Mouse (Mus musculus): Measurements from ENCODE around the gene Stx18. TPM values are rescaled to one million over a fixed set of nuclear protein-coding genes. Genes with fewer than 3 reads are reported as not detected.

Stx18 gene
- polyA plus RNA-seq, 1 experiment from 2014 or later: 35.8 TPM

DNA sequence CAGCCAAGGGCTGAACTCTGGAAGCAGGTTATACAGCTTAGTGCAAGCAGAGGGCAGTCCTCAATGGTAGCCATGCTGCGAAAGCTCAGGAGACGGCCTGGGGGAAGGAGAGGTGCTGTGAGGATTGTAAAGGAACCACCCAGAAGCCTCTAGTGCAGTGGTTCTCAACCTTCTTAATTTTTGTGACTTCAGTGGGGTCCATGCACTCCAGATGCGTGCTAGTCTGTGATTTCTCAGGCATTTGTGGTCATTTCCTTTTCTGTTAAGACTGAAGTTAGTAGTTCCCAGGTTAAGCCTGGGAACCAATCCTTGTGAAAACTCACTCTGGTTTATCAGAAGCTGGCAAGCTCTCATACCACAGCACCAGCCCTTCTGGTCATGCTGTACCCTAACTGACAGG, 51.6 kb downstream of the Stx18 start:
- no peak overlapping the region for H3K4me2 ChIP-seq (ENCODE audit: low read depth, low read length)
- H3K27me3 ChIP-seq (replicated peaks; ENCODE audit: control insufficient read depth, insufficient read depth, low read length): no peaks in the 10 kb centered on the region
- no peaks in the 10 kb centered on the region for H3K36me3 ChIP-seq (ENCODE audit: control insufficient read depth, insufficient read depth, low read length)
- H3K4me1 ChIP-seq (ENCODE audit: control insufficient read depth, insufficient read depth, low read length): 0 out of 2 replicates have a peak, but pooled peaks cover 4% of the 10 kb centered on the region
- ATAC-seq: no peak
- no peak overlapping the region for H3K4me3 ChIP-seq (ENCODE audit: low read length)
- WGBS: 81% methylated on average over 3 of the region's 3 CpGs
- no peak overlapping the region for H3K9ac ChIP-seq (ENCODE audit: low read depth, low read length)
- no peaks in the 10 kb centered on the region for H3K9me3 ChIP-seq (ENCODE audit: control insufficient read depth, low read length)
- no peak overlapping the region for H3K27ac ChIP-seq (ENCODE audit: low read length)

DNA sequence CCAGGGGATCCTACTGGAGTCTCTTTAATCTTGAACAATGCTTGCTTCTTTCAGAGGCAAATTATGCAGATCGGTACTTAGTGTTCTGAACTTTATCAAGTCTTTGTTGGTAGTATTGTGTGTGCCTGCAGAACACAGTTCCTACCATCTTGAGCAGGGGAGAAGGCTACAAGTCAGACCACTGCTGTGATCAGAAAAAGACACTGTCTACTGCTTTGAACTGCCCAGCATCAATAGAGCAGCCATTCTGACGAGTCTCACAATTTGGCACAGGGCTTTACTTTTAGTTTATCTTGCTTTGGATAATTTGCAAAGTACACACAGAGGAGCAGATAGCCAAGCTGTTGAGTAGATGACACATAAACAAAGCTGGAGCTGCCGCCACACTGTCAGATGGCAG, 52.0 kb downstream of the Stx18 start:
- no peak overlapping the region for H3K4me2 ChIP-seq (ENCODE audit: low read depth, low read length)
- ATAC-seq: no peak
- H3K27ac ChIP-seq (ENCODE audit: low read length): no peak overlapping the region
- H3K36me3 ChIP-seq (ENCODE audit: control insufficient read depth, insufficient read depth, low read length): no peaks in the 10 kb centered on the region
- H3K4me1 ChIP-seq (ENCODE audit: control insufficient read depth, insufficient read depth, low read length): 0 out of 2 replicates have a peak, but pooled peaks cover 2% of the 10 kb centered on the region
- no peaks in the 10 kb centered on the region for H3K9me3 ChIP-seq (ENCODE audit: control insufficient read depth, low read length)
- no peaks in the 10 kb centered on the region for H3K27me3 ChIP-seq (replicated peaks; ENCODE audit: control insufficient read depth, insufficient read depth, low read length)
- 61% methylated on average over 3 of the region's 3 CpGs for WGBS
- no peak overlapping the region for H3K4me3 ChIP-seq (ENCODE audit: low read length)
- no peak overlapping the region for H3K9ac ChIP-seq (ENCODE audit: low read depth, low read length)

DNA sequence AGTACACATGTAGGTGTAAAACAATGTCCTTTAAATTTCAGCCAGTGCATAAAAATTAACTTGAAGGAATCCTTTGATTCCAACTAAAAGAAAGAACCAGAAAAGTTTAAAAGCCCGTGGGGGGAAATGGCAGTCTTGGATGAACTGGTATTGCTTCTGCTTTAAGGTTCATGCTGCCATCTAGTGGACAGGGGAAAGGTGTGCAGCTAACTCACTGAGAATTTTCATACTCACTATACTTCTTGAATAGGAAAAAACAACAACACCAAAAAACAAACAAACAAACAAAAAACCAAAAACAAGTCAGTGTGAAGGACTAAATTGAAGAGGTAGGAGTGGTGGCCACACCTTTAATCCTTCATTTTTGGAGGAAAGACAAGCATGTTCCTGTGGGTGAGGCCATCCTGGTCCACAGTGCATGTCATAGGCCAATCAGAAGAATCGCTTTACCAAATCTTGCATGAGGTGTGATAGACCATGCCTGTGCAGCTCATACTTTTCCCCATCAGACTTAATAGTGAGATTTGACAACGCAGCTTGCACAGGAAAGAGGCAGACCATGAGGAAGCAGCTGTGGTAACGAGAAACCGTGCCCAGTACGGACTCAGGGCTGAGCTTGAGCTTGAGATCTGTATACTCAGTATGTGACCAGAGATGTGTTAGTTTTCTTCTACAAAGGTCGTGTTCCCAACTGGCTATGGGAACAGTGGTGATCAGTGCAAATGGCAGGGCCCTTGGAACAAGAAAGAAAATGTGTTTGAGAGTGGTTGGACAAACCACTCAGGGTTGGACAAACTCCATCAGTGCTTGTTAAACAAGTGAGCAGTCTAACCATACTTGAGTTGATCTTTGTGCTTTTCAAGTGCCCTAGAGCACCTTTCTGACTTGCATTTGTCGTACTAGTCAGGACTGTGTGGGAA, 52.8 kb downstream of the Stx18 start:
- Histone ChIP-seq H3K4me1 (ENCODE audit: control insufficient read depth, insufficient read depth, low read length) (no peaks in the 10 kb centered on the region), H3K4me3 (ENCODE audit: low read length) (no peak overlapping the region), H3K27me3 (replicated peaks; ENCODE audit: control insufficient read depth, insufficient read depth, low read length) (no peaks in the 10 kb centered on the region), H3K27ac (ENCODE audit: low read length) (no peak overlapping the region), H3K9me3 (ENCODE audit: control insufficient read depth, low read length) (no peaks in the 10 kb centered on the region), H3K36me3 (ENCODE audit: control insufficient read depth, insufficient read depth, low read length) (no peaks in the 10 kb centered on the region), H3K4me2 (ENCODE audit: low read depth, low read length) (no peak overlapping the region), H3K9ac (ENCODE audit: low read depth, low read length) (no peak overlapping the region)
- ATAC-seq: no peak
- WGBS: 72% methylated on average over 8 of the region's 8 CpGs

DNA sequence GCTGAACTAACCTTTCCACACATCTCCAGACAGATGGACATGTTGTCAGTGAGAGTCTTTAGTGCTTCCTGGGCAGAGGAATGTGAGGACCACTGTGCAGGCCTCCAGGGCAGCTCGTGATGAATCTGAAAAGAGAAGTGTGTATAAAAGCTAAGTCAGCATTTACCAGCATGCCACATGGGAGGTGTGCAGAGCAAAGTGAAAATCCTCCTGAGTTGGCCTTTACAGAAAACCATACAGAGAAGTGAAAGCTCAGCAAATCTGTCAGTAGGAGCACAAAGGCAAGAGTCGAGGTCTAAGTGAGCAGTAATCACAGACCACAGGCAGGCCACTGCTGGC, 53.4 kb downstream of the Stx18 start:
- no peak overlapping the region for H3K27ac ChIP-seq (ENCODE audit: low read length)
- H3K9me3 ChIP-seq (ENCODE audit: control insufficient read depth, low read length): no peaks in the 10 kb centered on the region
- no peak overlapping the region for H3K4me2 ChIP-seq (ENCODE audit: low read depth, low read length)
- H3K4me1 ChIP-seq (ENCODE audit: control insufficient read depth, insufficient read depth, low read length): no peaks in the 10 kb centered on the region
- H3K4me3 ChIP-seq (ENCODE audit: low read length): no peak overlapping the region
- no peak overlapping the region for H3K9ac ChIP-seq (ENCODE audit: low read depth, low read length)
- ATAC-seq: no peak
- 74% methylated on average over 2 of the region's 2 CpGs for WGBS
- H3K27me3 ChIP-seq (replicated peaks; ENCODE audit: control insufficient read depth, insufficient read depth, low read length): no peaks in the 10 kb centered on the region
- no peaks in the 10 kb centered on the region for H3K36me3 ChIP-seq (ENCODE audit: control insufficient read depth, insufficient read depth, low read length)

DNA sequence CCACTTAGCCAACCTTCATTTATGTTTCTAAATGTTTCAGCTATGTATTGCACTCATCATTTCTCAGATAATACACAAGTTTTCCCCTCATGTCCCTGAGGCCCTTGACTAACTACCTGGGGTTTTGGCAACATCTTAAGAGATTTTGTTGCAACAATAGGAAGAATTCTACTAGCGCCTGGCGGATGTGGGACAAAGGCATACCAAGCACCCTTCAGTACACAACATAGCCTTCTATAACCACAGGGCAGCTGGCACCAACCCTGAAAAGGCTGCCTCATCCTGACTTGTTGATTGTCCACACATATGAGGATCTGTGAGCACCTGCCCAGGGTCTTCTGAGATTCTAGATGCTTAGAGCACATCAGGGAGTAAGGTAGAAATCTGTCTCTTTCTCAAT, 55.8 kb downstream of the Stx18 start:
- Histone ChIP-seq H3K27me3 (replicated peaks; ENCODE audit: control insufficient read depth, insufficient read depth, low read length) (no peaks in the 10 kb centered on the region), H3K27ac (ENCODE audit: low read length) (no peak overlapping the region), H3K36me3 (ENCODE audit: control insufficient read depth, insufficient read depth, low read length) (no peaks in the 10 kb centered on the region), H3K4me1 (ENCODE audit: control insufficient read depth, insufficient read depth, low read length) (no peaks in the 10 kb centered on the region), H3K4me2 (ENCODE audit: low read depth, low read length) (no peak overlapping the region), H3K9ac (ENCODE audit: low read depth, low read length) (no peak overlapping the region), H3K4me3 (ENCODE audit: low read length) (no peak overlapping the region), H3K9me3 (ENCODE audit: control insufficient read depth, low read length) (no peaks in the 10 kb centered on the region)
- 92% methylated on average over 2 of the region's 2 CpGs for WGBS
- no peak for ATAC-seq

DNA sequence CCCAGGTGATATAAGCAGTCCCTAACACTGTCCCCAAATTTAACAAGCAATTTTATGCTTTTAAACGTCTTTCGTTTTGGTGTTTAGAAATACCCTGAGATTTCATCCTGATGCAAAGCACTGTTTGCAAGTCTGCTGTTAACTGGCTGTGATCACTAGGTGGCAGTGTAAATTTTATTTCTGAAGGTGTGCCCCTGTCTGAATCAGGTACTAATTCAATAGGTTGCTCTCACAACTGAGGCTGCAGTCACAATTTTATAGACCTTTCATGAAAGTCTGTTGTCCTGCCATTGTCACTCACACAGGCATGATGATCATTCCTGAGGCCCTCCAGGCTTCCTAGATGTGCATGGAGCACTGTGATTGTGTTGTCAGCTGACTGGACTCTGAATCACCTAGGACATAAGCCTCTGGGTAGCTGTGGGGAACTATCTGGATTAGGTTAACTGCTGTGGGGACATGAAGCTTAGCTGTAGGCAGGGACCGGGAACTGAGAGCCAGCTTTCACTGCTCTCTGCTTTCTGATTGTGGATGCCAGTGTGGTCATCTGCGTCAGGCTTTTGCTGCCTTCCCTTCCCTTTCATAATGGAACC, 59.1 kb downstream of the Stx18 start:
- ATAC-seq: no peak
- Histone ChIP-seq H3K9ac (ENCODE audit: low read depth, low read length) (no peak overlapping the region), H3K4me2 (ENCODE audit: low read depth, low read length) (no peak overlapping the region), H3K4me3 (ENCODE audit: low read length) (no peak overlapping the region), H3K27ac (ENCODE audit: low read length) (no peak overlapping the region), H3K9me3 (ENCODE audit: control insufficient read depth, low read length) (no peaks in the 10 kb centered on the region), H3K27me3 (replicated peaks; ENCODE audit: control insufficient read depth, insufficient read depth, low read length) (no peaks in the 10 kb centered on the region), H3K36me3 (ENCODE audit: control insufficient read depth, insufficient read depth, low read length) (no peaks in the 10 kb centered on the region), H3K4me1 (ENCODE audit: control insufficient read depth, insufficient read depth, low read length) (no peaks in the 10 kb centered on the region)
- WGBS: 65% methylated on average over 4 of the region's 4 CpGs

DNA sequence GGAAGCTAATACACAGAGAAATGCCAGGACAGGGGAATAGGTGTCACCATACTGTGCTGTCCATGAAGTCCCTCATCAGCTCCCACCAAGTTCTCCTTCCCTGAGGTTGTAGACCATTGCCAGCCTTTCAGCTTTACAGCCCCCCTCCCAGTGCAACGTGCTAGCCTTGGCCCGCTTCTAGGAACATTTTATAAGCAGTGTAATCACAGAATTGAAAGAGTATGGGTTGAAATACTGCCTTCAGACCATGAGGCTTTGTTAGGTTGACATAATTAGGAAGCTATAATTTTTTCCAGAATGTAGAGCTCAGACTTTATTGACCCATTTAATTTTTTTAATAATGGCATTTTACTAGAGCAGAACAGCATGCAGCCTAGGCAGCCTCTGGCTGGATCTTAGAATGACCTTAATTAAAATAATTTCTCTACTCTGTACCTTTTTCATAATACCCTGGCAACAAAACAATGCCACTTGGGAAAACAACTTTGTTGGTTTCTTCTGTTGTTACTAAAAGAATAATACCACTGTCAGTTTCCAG, 60.7 kb downstream of the Stx18 start:
- H3K36me3 ChIP-seq (ENCODE audit: control insufficient read depth, insufficient read depth, low read length): no peaks in the 10 kb centered on the region
- ATAC-seq: no peak
- H3K4me3 ChIP-seq (ENCODE audit: low read length): no peak overlapping the region
- no peaks in the 10 kb centered on the region for H3K9me3 ChIP-seq (ENCODE audit: control insufficient read depth, low read length)
- 87% methylated on average over 2 of the region's 2 CpGs for WGBS
- no peak overlapping the region for H3K4me2 ChIP-seq (ENCODE audit: low read depth, low read length)
- no peak overlapping the region for H3K27ac ChIP-seq (ENCODE audit: low read length)
- H3K4me1 ChIP-seq (ENCODE audit: control insufficient read depth, insufficient read depth, low read length): no peaks in the 10 kb centered on the region
- no peaks in the 10 kb centered on the region for H3K27me3 ChIP-seq (replicated peaks; ENCODE audit: control insufficient read depth, insufficient read depth, low read length)
- no peak overlapping the region for H3K9ac ChIP-seq (ENCODE audit: low read depth, low read length)

DNA sequence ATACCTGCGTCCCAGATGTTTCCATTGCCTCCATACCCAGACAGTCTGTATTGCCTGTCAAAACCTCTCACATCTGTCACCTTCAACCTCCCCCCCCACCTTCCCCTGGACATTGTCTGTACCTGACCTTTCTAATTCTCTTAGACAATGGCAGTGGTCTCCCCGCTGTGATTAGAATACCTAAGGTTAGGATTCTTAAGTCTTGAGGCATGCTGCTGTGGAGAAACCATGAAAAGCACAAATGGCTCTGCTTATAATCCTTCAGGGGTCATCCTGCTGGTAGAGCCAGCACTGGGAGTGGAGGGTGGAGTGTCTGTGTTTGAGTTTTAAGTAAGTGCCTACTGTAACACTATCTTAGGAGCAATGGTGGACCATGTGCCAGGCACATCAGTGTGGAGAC, 64.4 kb downstream of the Stx18 start:
- 91% methylated on average over 2 of the region's 2 CpGs for WGBS
- ATAC-seq: no peak
- no peaks in the 10 kb centered on the region for H3K4me1 ChIP-seq (ENCODE audit: control insufficient read depth, insufficient read depth, low read length)

DNA sequence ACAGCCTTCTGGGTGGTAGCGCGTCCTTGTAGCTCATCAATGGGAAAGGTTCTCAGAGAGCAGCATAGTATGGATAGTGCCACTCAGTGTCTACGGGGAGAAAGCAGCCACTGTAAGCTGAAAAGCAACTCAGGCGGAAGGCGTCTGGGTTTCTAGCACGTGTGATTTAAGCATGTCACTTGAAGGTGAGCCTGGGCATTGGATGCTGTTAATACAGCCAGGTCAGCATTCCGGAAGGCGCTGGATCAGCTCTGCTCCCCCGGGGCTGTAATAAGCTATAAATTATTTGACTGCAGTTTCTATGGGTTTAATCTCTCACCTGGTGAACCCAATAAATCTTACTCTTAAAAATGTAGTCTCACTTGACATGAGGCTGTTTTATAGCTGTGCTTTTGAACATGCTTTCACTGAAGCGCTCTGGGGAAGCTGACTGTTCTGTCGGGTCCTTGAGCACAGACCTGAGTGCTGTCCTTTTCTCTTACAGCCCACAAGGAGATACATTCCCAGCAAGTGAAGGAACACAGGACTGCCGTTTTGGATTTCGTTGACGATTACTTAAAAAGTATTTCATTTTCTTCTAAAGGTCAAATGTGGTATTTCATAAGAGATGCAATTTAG, 67.6 kb downstream of the Stx18 start:
- Histone ChIP-seq H3K36me3 (ENCODE audit: control insufficient read depth, insufficient read depth, low read length) (no peaks in the 10 kb centered on the region), H3K9ac (ENCODE audit: low read depth, low read length) (no peak overlapping the region), H3K9me3 (ENCODE audit: control insufficient read depth, low read length) (no peaks in the 10 kb centered on the region), H3K27me3 (replicated peaks; ENCODE audit: control insufficient read depth, insufficient read depth, low read length) (no peaks in the 10 kb centered on the region), H3K27ac (ENCODE audit: low read length) (no peak overlapping the region), H3K4me3 (ENCODE audit: low read length) (no peak overlapping the region), H3K4me1 (ENCODE audit: control insufficient read depth, insufficient read depth, low read length) (no peaks in the 10 kb centered on the region), H3K4me2 (ENCODE audit: low read depth, low read length) (no peak overlapping the region)
- no peak for ATAC-seq
- WGBS: 81% methylated on average over 14 of the region's 14 CpGs

More for the DNA sequence above, 64.4 kb downstream of the Stx18 start:
- Histone ChIP-seq H3K9ac (ENCODE audit: low read depth, low read length) (no peak overlapping the region), H3K4me3 (ENCODE audit: low read length) (no peak overlapping the region), H3K36me3 (ENCODE audit: control insufficient read depth, insufficient read depth, low read length) (no peaks in the 10 kb centered on the region), H3K4me2 (ENCODE audit: low read depth, low read length) (no peak overlapping the region), H3K27me3 (replicated peaks; ENCODE audit: control insufficient read depth, insufficient read depth, low read length) (no peaks in the 10 kb centered on the region), H3K9me3 (ENCODE audit: control insufficient read depth, low read length) (no peaks in the 10 kb centered on the region), H3K27ac (ENCODE audit: low read length) (no peak overlapping the region)

Data from intestine, embryonic 16.5 days (tissue).